Mouse (Mus musculus) CH12.LX (cell line): ENCODE results near the gene Itpr2. TPM values are rescaled to one million over a fixed set of nuclear protein-coding genes. Genes with fewer than 3 reads are reported as not detected.
A peak's percentile ranks its signal among the peaks of the same experiment; 100 is the strongest.

Source experiments
- DNase-seq: peaks from one replicate; pipeline ENCODE4 v3.0.0-alpha.2; 2013; ENCODE audit errors: extremely low read depth
- H3K27ac ChIP-seq: 2 replicates; pipeline ENCODE4 v1.5.1; 2012; ENCODE audit warnings: low read depth, mild to moderate bottlenecking, control low read depth, moderate library complexity; ENCODE audit not compliant: insufficient read depth
- H3K27me3 ChIP-seq: replicated peaks from 2 replicates; pipeline ENCODE3; 2012; ENCODE audit warnings: inconsistent platforms
- H3K36me3 ChIP-seq, 2 experiments: replicated peaks in 1 of 2; 2 replicates each; pipeline versions ENCODE3 to v1.6.1; 2012; ENCODE audit warnings: inconsistent platforms in 1 of 2, low read length in 1 of 2, mild to moderate bottlenecking in 1 of 2, mixed read lengths in 1 of 2, moderate library complexity in 1 of 2; ENCODE audit not compliant: control insufficient read depth in 1 of 2, insufficient read depth in 1 of 2
- H3K4me1 ChIP-seq, 2 experiments: 2 replicates each; pipeline ENCODE4 v1.6.1; 2012; ENCODE audit warnings: inconsistent platforms in 1 of 2, moderate library complexity in 1 of 2; ENCODE audit not compliant: insufficient read depth in 2 of 2, control insufficient read depth in 1 of 2
- H3K4me2 ChIP-seq: 2 replicates; pipeline ENCODE4 v1.6.1; 2012; ENCODE audit warnings: low read depth, mild to moderate bottlenecking, control low read depth; ENCODE audit not compliant: poor library complexity, insufficient read depth, severe bottlenecking
- H3K4me3 ChIP-seq, 3 experiments: fragments of 150-350 bp in 1 of 3; sonication (generic) in 1 of 3; replicated peaks in 1 of 3; 2 replicates each; pipeline versions ENCODE3 to v1.5.1; 2011 to 2012; ENCODE audit warnings: low read depth in 2 of 3, low read length in 2 of 3, mild to moderate bottlenecking in 2 of 3, moderate library complexity in 2 of 3, control low read depth in 1 of 3, improper control_type of control experiment in 1 of 3, inconsistent platforms in 1 of 3, mixed read lengths in 1 of 3; ENCODE audit not compliant: poor library complexity in 1 of 3
- H3K79me2 ChIP-seq: replicated peaks from 2 replicates; pipeline ENCODE4 v1.6.1; 2012; ENCODE audit warnings: mild to moderate bottlenecking, moderate library complexity; ENCODE audit not compliant: control insufficient read depth, poor library complexity, insufficient read depth, severe bottlenecking; ENCODE audit errors: extremely low read depth
- H3K9ac ChIP-seq: 2 replicates; pipeline ENCODE4 v1.6.1; 2012; ENCODE audit warnings: low read depth, mild to moderate bottlenecking, control low read depth, moderate library complexity; ENCODE audit not compliant: insufficient read depth
- H3K9me3 ChIP-seq: replicated peaks from 2 replicates; pipeline ENCODE3; 2012; ENCODE audit warnings: low read length, inconsistent platforms, mixed read lengths
- BHLHE40 ChIP-seq: IDR thresholded peaks from 2 replicates; pipeline ENCODE4 v1.6.1; 2011; ENCODE audit warnings: mild to moderate bottlenecking, low read depth, low read length, improper control_type of control experiment
- CHD1 ChIP-seq: IDR thresholded peaks from 2 replicates; pipeline ENCODE4 v1.6.1; 2012; ENCODE audit warnings: low read depth, low read length, improper control_type of control experiment, inconsistent platforms
- CHD2 ChIP-seq: IDR thresholded peaks from 2 replicates; pipeline ENCODE4 v1.6.1; 2011; ENCODE audit warnings: low read length, improper control_type of control experiment
- CTCF ChIP-seq, 2 experiments: IDR thresholded peaks in 1 of 2; conservative IDR thresholded peaks in 1 of 2; 2 replicates each; pipeline ENCODE4 v1.5.1; 2011 to 2012; ENCODE audit warnings: low read depth in 2 of 2, low read length in 2 of 2, improper control_type of control experiment in 1 of 2, inconsistent platforms in 1 of 2, mild to moderate bottlenecking in 1 of 2, moderate library complexity in 1 of 2
- E2F4 ChIP-seq: IDR thresholded peaks from 2 replicates; pipeline ENCODE4 v1.6.1; 2011; ENCODE audit warnings: low read depth, low read length, improper control_type of control experiment; ENCODE audit not compliant: insufficient replicate concordance
- ELF1 ChIP-seq: IDR thresholded peaks from 2 replicates; pipeline ENCODE4 v1.6.1; 2014; ENCODE audit warnings: low read depth, mild to moderate bottlenecking, inconsistent platforms, low read length, improper control_type of control experiment
- EP300 ChIP-seq: IDR thresholded peaks from 2 replicates; pipeline ENCODE4 v1.6.1; 2011; ENCODE audit warnings: low read length, improper control_type of control experiment
- ETS1 ChIP-seq: conservative IDR thresholded peaks from 2 replicates; pipeline ENCODE4 v1.6.1; 2012; ENCODE audit warnings: low read depth, mild to moderate bottlenecking, inconsistent platforms, low read length, improper control_type of control experiment, moderate library complexity
- GABPA ChIP-seq: IDR thresholded peaks from 2 replicates; pipeline ENCODE4 v1.6.1; 2012; ENCODE audit warnings: low read depth, low read length, improper control_type of control experiment, inconsistent platforms; ENCODE audit not compliant: insufficient replicate concordance
- HCFC1 ChIP-seq: IDR thresholded peaks from 2 replicates; pipeline ENCODE4 v1.6.1; 2012; ENCODE audit warnings: low read depth, mild to moderate bottlenecking, inconsistent platforms, low read length, improper control_type of control experiment
- IRF4 ChIP-seq: IDR thresholded peaks from 2 replicates; pipeline ENCODE4 v1.6.1; 2014; ENCODE audit warnings: low read depth, mild to moderate bottlenecking, inconsistent platforms, low read length, improper control_type of control experiment
- JUN ChIP-seq: IDR thresholded peaks from 2 replicates; pipeline ENCODE4 v1.6.1; 2011; ENCODE audit warnings: low read depth, mild to moderate bottlenecking, low read length, improper control_type of control experiment, moderate library complexity; ENCODE audit not compliant: insufficient read depth
- JUND ChIP-seq: conservative IDR thresholded peaks from 2 replicates; pipeline ENCODE4 v1.6.1; 2011; ENCODE audit warnings: low read depth, low read length, improper control_type of control experiment
- KAT2A ChIP-seq: IDR thresholded peaks from 2 replicates; pipeline ENCODE4 v1.6.1; 2012; ENCODE audit warnings: low read length, improper control_type of control experiment, inconsistent platforms; ENCODE audit not compliant: insufficient replicate concordance
- MAFK ChIP-seq: IDR thresholded peaks from 2 replicates; pipeline ENCODE4 v1.6.1; 2011; ENCODE audit warnings: low read length, improper control_type of control experiment; ENCODE audit not compliant: insufficient replicate concordance
- MAX ChIP-seq: IDR thresholded peaks from 2 replicates; pipeline ENCODE4 v1.6.1; 2011; ENCODE audit warnings: low read length, improper control_type of control experiment
- MAZ ChIP-seq: IDR thresholded peaks from 2 replicates; pipeline ENCODE4 v1.6.1; 2012; ENCODE audit warnings: low read depth, mild to moderate bottlenecking, inconsistent platforms, low read length, improper control_type of control experiment, moderate library complexity
- MEF2A ChIP-seq: IDR thresholded peaks from 2 replicates; pipeline ENCODE4 v1.6.1; 2014; ENCODE audit warnings: low read depth, mild to moderate bottlenecking, inconsistent platforms, low read length, improper control_type of control experiment, borderline replicate concordance
- MXI1 ChIP-seq: IDR thresholded peaks from 2 replicates; pipeline ENCODE4 v1.6.1; 2011; ENCODE audit warnings: mild to moderate bottlenecking, low read depth, low read length, improper control_type of control experiment
- MYC ChIP-seq: IDR thresholded peaks from 2 replicates; pipeline ENCODE4 v1.6.1; 2011; ENCODE audit warnings: low read depth, mild to moderate bottlenecking, improper control_type of control experiment, low read length
- NELFE ChIP-seq: IDR thresholded peaks from 2 replicates; pipeline ENCODE4 v1.6.1; 2011; ENCODE audit warnings: low read depth, low read length, improper control_type of control experiment
- NRF1 ChIP-seq: IDR thresholded peaks from 2 replicates; pipeline ENCODE4 v1.6.1; 2014; ENCODE audit warnings: low read depth, mild to moderate bottlenecking, inconsistent platforms, low read length, improper control_type of control experiment, moderate library complexity
- PAX5 ChIP-seq: IDR thresholded peaks from 2 replicates; pipeline ENCODE4 v1.6.1; 2012; ENCODE audit warnings: low read length, inconsistent platforms, mixed read lengths
- POLR2A ChIP-seq: IDR thresholded peaks from 2 replicates; pipeline ENCODE4 v1.6.1; 2011; ENCODE audit warnings: low read depth, mild to moderate bottlenecking, improper control_type of control experiment, low read length
- POLR2AphosphoS2 ChIP-seq: IDR thresholded peaks from 2 replicates; pipeline ENCODE4 v1.6.1; 2011; ENCODE audit warnings: low read depth, low read length, improper control_type of control experiment
- RAD21 ChIP-seq: IDR thresholded peaks from 2 replicates; pipeline ENCODE4 v1.6.1; 2011; ENCODE audit warnings: low read depth, mild to moderate bottlenecking, low read length, improper control_type of control experiment, moderate library complexity
- RCOR1 ChIP-seq: conservative IDR thresholded peaks from 2 replicates; pipeline ENCODE4 v1.6.1; 2012; ENCODE audit warnings: low read depth, mild to moderate bottlenecking, inconsistent platforms, low read length, improper control_type of control experiment
- SIN3A ChIP-seq: IDR thresholded peaks from 2 replicates; pipeline ENCODE4 v1.6.1; 2012; ENCODE audit warnings: low read length, improper control_type of control experiment, inconsistent platforms
- SMC3 ChIP-seq: IDR thresholded peaks from 2 replicates; pipeline ENCODE4 v1.6.1; 2011; ENCODE audit warnings: low read depth, low read length, improper control_type of control experiment
- TBP ChIP-seq: conservative IDR thresholded peaks from 2 replicates; pipeline ENCODE4 v1.6.1; 2011; ENCODE audit warnings: low read depth, low read length, improper control_type of control experiment
- TCF12 ChIP-seq: IDR thresholded peaks from 2 replicates; pipeline ENCODE4 v1.6.1; 2014; ENCODE audit warnings: low read depth, mild to moderate bottlenecking, inconsistent platforms, low read length, improper control_type of control experiment
- UBTF ChIP-seq: IDR thresholded peaks from 2 replicates; pipeline ENCODE4 v1.6.1; 2012; ENCODE audit warnings: low read depth, mild to moderate bottlenecking, inconsistent platforms, low read length, improper control_type of control experiment, moderate library complexity
- USF1 ChIP-seq: IDR thresholded peaks from 2 replicates; pipeline ENCODE4 v1.6.1; 2014; ENCODE audit warnings: low read depth, mild to moderate bottlenecking, inconsistent platforms, low read length, improper control_type of control experiment
- USF2 ChIP-seq: conservative IDR thresholded peaks from 2 replicates; pipeline ENCODE4 v1.6.1; 2011; ENCODE audit warnings: low read depth, low read length, improper control_type of control experiment
- ZC3H11A ChIP-seq: IDR thresholded peaks from 2 replicates; pipeline ENCODE4 v1.6.1; 2012; ENCODE audit warnings: low read depth, mild to moderate bottlenecking, inconsistent platforms, low read length, improper control_type of control experiment
- ZKSCAN1 ChIP-seq: IDR thresholded peaks from 2 replicates; pipeline ENCODE4 v1.6.1; 2012; ENCODE audit warnings: low read depth, inconsistent platforms, low read length, improper control_type of control experiment, borderline replicate concordance
- ZNF384 ChIP-seq: IDR thresholded peaks from 2 replicates; pipeline ENCODE4 v1.6.1; 2012; ENCODE audit warnings: low read depth, low read length, improper control_type of control experiment, inconsistent platforms
- dilution Hi-C: fragments of 300-500 bp; cut with MboI; formaldehyde crosslinking; loops from 2 replicates; pipeline ENCODE4 v1.14.3; 2020; ENCODE audit warnings: low sequenced_read_pairs; ENCODE audit not compliant: extremely low pct_unique_long_range_greater_than_20kb, extremely low pct_ligation_motif_present
- in situ Hi-C: fragments of 300-500 bp; cut with MboI; formaldehyde crosslinking; loops from 3 replicates; pipeline ENCODE4 v1.14.3; 2019; ENCODE audit warnings: low sequenced_read_pairs, low pct_ligation_motif_present, low pct_unique_long_range_greater_than_20kb, mixed read lengths
- polyA plus RNA-seq: library from polyadenylated mRNA; unstranded; fragments of >175 nt; gene quantifications from 2 replicates; pipeline ENCODE4 v1.2.1, GENCODE M21; 2012; ENCODE audit warnings: low read depth; ENCODE audit not compliant: insufficient read length
- total RNA-seq, 2 experiments: library from RNA; depleted of rRNA; stranded (reverse); fragments of 300-350 nt in 1 of 2; fragments of >200 nt in 1 of 2; gene quantifications; 2 replicates each; pipeline ENCODE4 v1.2.3; 2012 to 2014

The Itpr2 gene
- total and polyA plus RNA-seq, 3 experiments: 3.5 to 8.9 (median 4.4) TPM

DNA sequence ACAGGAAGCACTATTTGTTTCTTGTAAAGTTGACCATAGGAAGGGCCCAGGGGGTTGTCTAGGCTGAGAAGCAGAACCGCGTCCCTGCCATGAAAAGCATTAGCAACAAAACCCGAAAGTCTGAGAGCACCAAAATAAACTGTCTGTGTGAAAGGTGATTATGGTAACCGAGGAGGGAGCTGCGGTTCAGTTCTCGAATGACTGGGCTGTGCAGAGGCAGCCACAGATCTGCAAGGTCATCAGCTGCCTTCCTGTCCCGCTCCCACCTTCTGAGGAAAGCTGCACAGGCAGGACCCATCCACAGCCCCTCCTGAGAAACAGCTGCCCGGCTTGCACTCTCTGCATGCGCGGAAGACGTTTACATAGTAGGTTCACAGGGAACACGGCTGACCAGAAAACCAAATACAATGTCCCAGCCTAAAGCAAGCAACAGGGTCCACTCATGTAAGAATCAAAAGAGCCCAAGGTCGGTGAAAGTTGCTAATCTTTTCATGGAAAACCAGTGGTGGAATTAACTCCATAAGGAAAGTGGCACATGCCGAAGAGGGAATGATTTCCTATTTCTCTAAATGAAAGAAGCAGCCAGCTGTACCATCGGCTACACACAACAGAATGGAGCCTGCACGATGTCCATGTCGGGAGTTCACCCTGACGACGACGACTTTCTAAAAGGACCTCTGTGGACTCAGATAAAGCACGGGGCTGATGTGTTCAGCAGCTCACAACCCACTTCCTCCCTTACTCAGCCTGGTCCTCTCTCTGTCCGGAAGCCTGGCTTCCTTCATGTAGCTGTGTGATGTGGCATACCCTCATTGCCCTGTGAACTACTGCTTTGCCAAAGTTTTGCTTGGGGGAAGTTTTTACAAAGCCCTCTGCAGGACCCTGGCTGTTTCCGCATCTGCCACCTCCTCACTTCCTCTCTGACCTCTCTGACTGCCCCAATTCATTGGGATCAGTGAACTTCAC, 280.4 kb downstream of the Itpr2 start:
- no peaks in the 10 kb centered on the region for H3K27me3 ChIP-seq
- H3K4me3 ChIP-seq: peak overlapping the region in 2 of 3 experiments; percentile 15 to 25
- no peaks in the 10 kb centered on the region for H3K9me3 ChIP-seq
- H3K27ac ChIP-seq: peak overlapping the region; percentile 96
- H3K79me2 ChIP-seq: no peaks in the 10 kb centered on the region
- H3K36me3 ChIP-seq: no peaks in the 10 kb centered on the region
- DNase-seq: peak; percentile 89
- in situ Hi-C loops: no loop called here
- peaks cover 15 to 44% of the 10 kb centered on the region in 2 experiments for H3K4me1 ChIP-seq
- H3K4me2 ChIP-seq: peak overlapping the region; percentile 70
- H3K9ac ChIP-seq: peak overlapping the region; percentile 67
- dilution Hi-C loops: no loop called here
- TF ChIP-seq RAD21 (peak; percentile 14), MAX (peak; percentile 84), ZNF384 (no peak), EP300 (peak; percentile 88), SMC3 (0 out of 2 replicates have a peak, but pooled peaks have one; percentile 3), SIN3A (peak; percentile 82), IRF4 (peak; percentile 91), NELFE (peak; percentile 70), NRF1 (no peak; the same call in none of the 2 replicates), MEF2A (peak; percentile 97), MYC (0 out of 2 replicates have a peak, but pooled peaks have one; percentile 60), E2F4 (no peak), UBTF (no peak; the same call in 1 of the 2 replicates), RCOR1 (peak; percentile 79; the same call in 1 of the 2 replicates), USF2 (no peak), HCFC1 (peak; percentile 58), JUND (peak; percentile 60), GABPA (no peak), JUN (peak; percentile 53), MAZ (peak; percentile 28), KAT2A (0 out of 2 replicates have a peak, but pooled peaks have one; percentile 38), POLR2AphosphoS2 (no peak), POLR2A (peak; percentile 45; the same call in 1 of the 2 replicates), BHLHE40 (peak; percentile 87), CTCF (conservative IDR thresholded peaks at IDR 0.05 in 1 of 2, IDR thresholded peaks at IDR 0.05 in 1 of 2; ENCODE audit: low read depth in 2 of 2, low read length in 2 of 2) (no peak), USF1 (no peak), MAFK (peak; percentile 82; the same call in 1 of the 2 replicates), MXI1 (peak; percentile 16; the same call in 1 of the 2 replicates), TCF12 (peak; percentile 86), CHD2 (0 out of 2 replicates have a peak, but pooled peaks have one; percentile 9), TBP (peak; percentile 57; the same call in 1 of the 2 replicates), PAX5 (no peak), ELF1 (peak; percentile 80), ETS1 (peak; percentile 92), ZC3H11A (no peak), ZKSCAN1 (peak; percentile 81), CHD1 (peak; percentile 84; the same call in 1 of the 2 replicates)
